Mouse (Mus musculus) liver, postnatal 0 days (tissue): ENCODE data around the gene Olfr1390.

Experiments
- CTCF ChIP-seq: sonication (generic); IDR thresholded peaks from 2 replicates; pipeline ENCODE4 v1.5.1; 2016; ENCODE audit warnings: antibody characterized with exemption, low read depth
- EP300 ChIP-seq: IDR thresholded peaks from 2 replicates; pipeline ENCODE4 v1.6.1; 2016; ENCODE audit warnings: antibody characterized with exemption, low read depth, mild to moderate bottlenecking

DNA sequence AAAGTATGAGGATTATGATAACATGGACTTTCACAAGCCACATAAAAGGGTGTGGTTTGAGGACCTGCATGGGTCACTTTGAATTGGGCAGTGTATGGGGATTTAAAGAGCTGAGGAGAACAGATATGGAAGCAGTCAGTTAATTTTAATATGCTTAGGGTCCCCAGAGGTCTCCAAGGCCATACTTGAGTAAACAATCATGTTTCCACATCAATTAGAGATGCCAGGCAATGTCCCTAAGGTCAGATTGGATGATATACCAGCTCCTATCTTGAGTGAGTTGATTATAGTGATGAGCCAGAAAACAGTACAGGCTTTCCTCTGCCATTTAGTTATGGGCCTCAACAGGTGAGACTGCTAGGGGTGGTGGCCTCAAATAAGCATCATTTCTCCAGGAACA is 30.5 kb upstream of the Olfr1390 start, which contains the start of gene Olfr10:
- TF ChIP-seq CTCF (no peak), EP300 (no peak)
